Mouse (Mus musculus): ENCODE data around the gene Sprr2f.

DNA sequence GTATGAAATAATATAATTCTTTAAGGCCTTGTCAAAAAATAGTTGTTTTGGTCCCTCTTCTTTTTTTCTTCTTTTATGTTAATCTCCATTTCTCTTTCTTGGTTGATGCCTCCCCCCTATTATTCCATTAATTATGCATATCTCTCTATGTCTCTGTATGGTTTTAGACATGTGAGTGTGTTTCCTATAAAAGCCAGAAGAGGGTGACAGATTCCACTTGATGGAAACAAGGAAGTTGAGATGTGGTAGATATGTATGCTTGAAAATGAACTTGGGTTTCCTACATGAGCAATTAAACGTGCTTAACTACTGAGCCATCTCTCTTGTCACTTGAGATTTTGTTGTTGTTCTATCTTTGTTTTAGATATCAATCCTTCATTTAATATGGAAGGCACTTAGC is 29.3 kb downstream of the Sprr2f start:
- TF ChIP-seq POLR2A (IDR thresholded peaks at IDR 0.05; ENCODE audit: borderline replicate concordance, extremely low read depth, low read depth, low read length), result no peak
- no peak for TF ChIP-seq CTCF (IDR thresholded peaks at IDR 0.05; ENCODE audit: insufficient read depth, low read length)
